Comparison of ENCODE assay signal across 13 mouse cellular contexts in the genomic region with DNA sequence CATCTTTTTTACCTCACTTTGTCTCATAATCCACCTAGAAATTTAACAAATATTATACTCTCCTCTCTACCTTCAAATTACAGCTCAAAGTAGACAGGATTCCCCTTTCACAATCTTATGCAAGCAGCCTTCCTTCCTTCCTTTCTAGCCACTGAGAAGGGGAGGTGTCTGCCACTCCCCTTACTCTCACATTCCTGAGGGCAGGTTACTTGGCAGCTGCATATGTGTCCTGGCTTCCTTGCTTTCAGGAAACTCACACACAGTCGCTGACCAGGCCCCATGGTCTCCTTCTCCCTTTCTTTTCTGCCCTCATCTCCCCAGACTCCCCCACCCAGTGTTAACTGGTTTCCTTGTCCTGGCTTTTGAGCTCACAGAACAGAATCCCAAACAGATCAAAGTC. TPM values are rescaled to one million over a fixed set of nuclear protein-coding genes. Genes with fewer than 3 reads are reported as not detected.
DNase-seq lines count a peak whose midpoint lies in the region; ATAC-seq and TF ChIP-seq lines count a peak whose summit lies in the region.
"Had no signal": no experiment of that assay in that cellular context is flagged by ENCODE, and none has a peak within 500 bp of the region (broad histone marks: within the 10 kb centered on the region; RNA-seq: fewer than 3 reads in every experiment).

No protein-coding gene starts in this region.

- H3K9ac ChIP-seq in kidney, embryonic 16.5 days (replicated peaks; ENCODE audit: low read length), result no peak overlapping the region

- H3K4me1 ChIP-seq in kidney, embryonic 16.5 days (ENCODE audit: insufficient read depth, low read length), result no peaks in the 10 kb centered on the region
- H3K4me1 ChIP-seq in kidney, adult 2 months (ENCODE audit: control insufficient read depth, insufficient read depth, low read length), result no peaks in the 10 kb centered on the region
- H3K4me1 ChIP-seq: limb, embryonic 10.5 days had no signal

- H3K27me3 ChIP-seq in kidney, embryonic 16.5 days (ENCODE audit: insufficient read depth, low read length), result no peaks in the 10 kb centered on the region
- no peaks in the 10 kb centered on the region for H3K27me3 ChIP-seq in kidney, adult 2 months (replicated peaks; ENCODE audit: control insufficient read depth, insufficient read depth, low read length)

- H3K27ac ChIP-seq in kidney, embryonic 16.5 days (ENCODE audit: low read length), result no peak overlapping the region
- H3K27ac ChIP-seq in kidney, adult 2 months (ENCODE audit: insufficient read depth, low read depth, low read length), result no peak overlapping the region
- H3K27ac ChIP-seq: heart, embryonic 10.5 days; limb, embryonic 10.5 days had no signal

- WGBS in kidney, embryonic 16.5 days, result 27% methylated on average over 1 of the region's 1 CpGs
- WGBS in kidney, adult 2 months, result 0% methylated on average over 1 of the region's 1 CpGs

- DNase-seq in kidney, adult 2 months, result no peak
- DNase-seq in CD4-positive helper T cell, adult 2 months (ENCODE audit: low read depth, low spot score), result peak; percentile 12
- peak; percentile 76 for DNase-seq in lung, postnatal 36 days
- DNase-seq in thymus, postnatal 14 days, result no peak
- DNase-seq in frontal cortex, postnatal 25 days (ENCODE audit: low spot score in 2 of 2), result no peak
- DNase-seq: cerebellum, adult 9-11 months had no signal

- H3K36me3 ChIP-seq in kidney, embryonic 16.5 days (ENCODE audit: insufficient read depth, low read length), result no peaks in the 10 kb centered on the region
- no peaks in the 10 kb centered on the region for H3K36me3 ChIP-seq in kidney, adult 2 months (ENCODE audit: control insufficient read depth, insufficient read depth, low read length)
- H3K36me3 ChIP-seq: heart, embryonic 10.5 days; limb, embryonic 10.5 days had no signal

- 0 out of 2 replicates have a peak, but pooled peaks have one; percentile 35 for ATAC-seq in kidney, embryonic 16.5 days (ENCODE audit: low FRiP score, low TSS enrichment)
- ATAC-seq in inflammation-experienced regulatory T-cells, adult 6 months, result peak; percentile 23
- no peak for ATAC-seq in erythroid progenitor cell, adult 5-6 weeks (replicated peaks; ENCODE audit: low FRiP score, poor library complexity, severe bottlenecking)
- ATAC-seq: hindbrain, embryonic 16.5 days had no signal

- no peak overlapping the region for H3K4me2 ChIP-seq in kidney, embryonic 16.5 days (replicated peaks; ENCODE audit: low read depth, low read length)

- no peaks in the 10 kb centered on the region for H3K9me3 ChIP-seq in kidney, embryonic 16.5 days (ENCODE audit: low read length)
- H3K9me3 ChIP-seq: heart, embryonic 10.5 days; limb, embryonic 10.5 days had no signal

- no peak for TF ChIP-seq POLR2A in kidney, adult 2 months (IDR thresholded peaks at IDR 0.05; ENCODE audit: low read depth, low read length)

- no peak for TF ChIP-seq CTCF in kidney, adult 2 months (conservative IDR thresholded peaks at IDR 0.05; ENCODE audit: insufficient read depth, insufficient read length, low read depth, low read length)

- no peak overlapping the region for H3K4me3 ChIP-seq in kidney, embryonic 16.5 days (ENCODE audit: low read length)
- H3K4me3 ChIP-seq in kidney, adult 2 months (ENCODE audit: insufficient read depth, low read depth, low read length), result no peak overlapping the region
- H3K4me3 ChIP-seq: heart, embryonic 10.5 days; limb, embryonic 10.5 days had no signal

RNA-seq across cellular contexts. Expression of a gene that starts 11.7 kb away (rescaled TPM):
- 14.3 and 15.9 TPM in 2 replicates for polyA plus RNA-seq in kidney, embryonic 16.5 days (2015; fragmentation: Nextera tagmentation; extraction: Ambion mirVana)
- 5.7 and 8.5 TPM in 2 replicates for polyA plus RNA-seq in kidney, adult 2 months (2012; rRNA removed)
- 10 to 100 TPM; 22.5 to 38.6 (median 31.5) TPM for polyA plus RNA-seq in inflammation-experienced regulatory T-cells, adult 6 months (2017; shearing (Covaris generic))
- 249 and 282 TPM in 2 replicates for total RNA-seq in erythroid progenitor cell, adult 5-6 weeks (2015; ENCODE audit: low replicate concordance)
- total RNA-seq in erythroid progenitor cell, adult 5-6 weeks (2017; ENCODE audit: low replicate concordance), result 131 and 164 TPM in 2 replicates

RNA-seq across cellular contexts. Expression of a gene that starts 51.4 kb away (rescaled TPM):
- 0.21 TPM in 1 of 2 replicates, not detected in the other for polyA plus RNA-seq in kidney, embryonic 16.5 days (2015; fragmentation: Nextera tagmentation; extraction: Ambion mirVana)
- not detected in 2 replicates for polyA plus RNA-seq in kidney, adult 2 months (2012; rRNA removed)
- not detected for polyA plus RNA-seq in inflammation-experienced regulatory T-cells, adult 6 months (2017; shearing (Covaris generic))
- total RNA-seq in erythroid progenitor cell, adult 5-6 weeks (2015; ENCODE audit: low replicate concordance), result 0.84 TPM in 1 of 2 replicates, not detected in the other
- 4.5 TPM in 1 of 2 replicates, not detected in the other for total RNA-seq in erythroid progenitor cell, adult 5-6 weeks (2017; ENCODE audit: low replicate concordance)
- polyA plus RNA-seq: C2C12; heart, embryonic 10.5 days; hindbrain, embryonic 16.5 days; limb, embryonic 10.5 days had no signal

Comparison
In these comparisons a context has a peak if more than half of its experiments do, and no peak if none do; other contexts are left out.
1. DNase-seq: peak in CD4-positive helper T cell, adult 2 months (single experiment) and lung, postnatal 36 days (single experiment); none in kidney, adult 2 months (single experiment), thymus, postnatal 14 days (single experiment) and frontal cortex, postnatal 25 days (0 of 2).